Mouse (Mus musculus) kidney, postnatal 4 days (tissue): ENCODE measurements around the gene Itga2b.

ENCODE experiments used
- DNase-seq, 2 experiments: peaks; one replicate each; pipeline ENCODE4 v3.0.0; 2021; ENCODE audit warnings: mixed read lengths in 2 of 2

The Itga2b gene

GRCm38 (mm10) chr11:102455740-102456396 is 14.1 kb downstream of the Itga2b start:
- DNase-seq: peak; percentile 88 to 94

DNA sequence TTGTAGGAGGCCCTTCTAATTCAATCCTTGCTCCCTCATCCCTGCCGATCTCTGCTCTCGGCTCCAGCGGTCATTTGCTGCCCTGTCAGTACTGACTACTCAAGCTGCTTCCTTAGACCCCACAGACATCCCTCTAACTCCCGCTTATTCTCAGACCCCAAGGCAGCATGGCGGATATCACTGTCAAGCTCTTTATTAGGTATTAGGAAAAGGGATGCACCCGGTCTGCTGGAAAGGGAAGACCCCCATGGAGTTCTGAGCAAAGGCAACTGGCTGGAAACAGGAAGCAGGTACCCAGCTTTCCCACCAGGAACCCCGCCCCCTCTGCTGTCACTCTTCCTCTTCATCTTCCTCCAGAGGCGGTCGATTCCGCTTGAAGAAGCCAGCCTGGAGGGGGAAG is 16.8 kb downstream of the Itga2b start:
- no peak for DNase-seq

- peak in 1 of 2 experiments; percentile 52 for DNase-seq
These were observed 20.6 kb downstream of the Itga2b start for GRCm38 (mm10) chr11:102449043-102450008.

DNA sequence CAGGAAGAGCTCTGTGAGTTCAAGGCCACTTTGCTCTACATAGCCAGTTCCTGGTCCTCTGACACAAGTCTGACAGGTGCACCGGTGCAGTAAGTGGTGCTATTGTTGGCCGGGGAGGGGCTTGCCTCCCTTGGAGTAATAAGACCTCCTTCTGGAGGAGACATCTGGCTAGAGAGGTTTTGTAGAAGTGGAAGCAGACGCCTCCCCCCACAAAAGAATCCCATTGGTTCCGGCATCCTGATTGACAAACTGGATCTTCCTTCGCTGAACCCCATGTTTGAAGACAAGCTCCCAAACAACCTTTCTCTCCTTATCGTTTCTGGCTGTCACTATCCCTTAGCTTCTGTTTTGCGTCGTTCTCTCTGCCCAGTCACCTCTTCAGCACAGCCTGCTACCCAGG is 21.6 kb downstream of the Itga2b start:
- no peak for DNase-seq

- peak; percentile 91 to 92 for DNase-seq
These were observed 22.4 kb downstream of the Itga2b start, which contains the start of gene Fam171a2 for GRCm38 (mm10) chr11:102447497-102447896. Gene Fam171a2 (minus strand): TSS chr11:102447682.

GRCm38 (mm10) chr11:102446581-102447461 is 23.1 kb downstream of the Itga2b start:
- peak; percentile 68 to 75 for DNase-seq

DNA sequence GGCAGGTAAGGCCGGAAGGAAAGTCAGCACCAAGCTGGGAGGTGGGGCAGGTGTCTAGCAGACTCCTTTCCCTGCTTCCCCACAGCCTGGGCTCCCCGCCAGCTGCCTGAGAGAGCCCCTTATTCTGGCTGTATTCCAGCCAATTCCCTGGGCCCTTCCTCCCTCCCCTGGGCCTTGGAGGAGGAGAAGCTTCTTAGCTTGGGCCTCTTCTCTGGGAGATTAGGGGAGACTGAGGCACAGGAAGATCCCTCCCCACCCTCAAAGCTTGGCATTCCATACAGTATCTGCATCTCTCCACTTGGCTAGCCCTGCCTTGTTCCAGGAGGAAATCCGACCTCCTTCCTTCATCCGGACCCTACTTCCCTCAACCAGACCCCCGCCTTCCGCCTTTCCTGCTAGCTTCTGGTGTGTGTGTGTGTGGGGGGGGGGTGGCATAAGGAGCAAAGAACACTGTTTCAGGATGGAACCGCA is 24.0 kb downstream of the Itga2b start:
- DNase-seq: peak; percentile 78 to 83

DNA sequence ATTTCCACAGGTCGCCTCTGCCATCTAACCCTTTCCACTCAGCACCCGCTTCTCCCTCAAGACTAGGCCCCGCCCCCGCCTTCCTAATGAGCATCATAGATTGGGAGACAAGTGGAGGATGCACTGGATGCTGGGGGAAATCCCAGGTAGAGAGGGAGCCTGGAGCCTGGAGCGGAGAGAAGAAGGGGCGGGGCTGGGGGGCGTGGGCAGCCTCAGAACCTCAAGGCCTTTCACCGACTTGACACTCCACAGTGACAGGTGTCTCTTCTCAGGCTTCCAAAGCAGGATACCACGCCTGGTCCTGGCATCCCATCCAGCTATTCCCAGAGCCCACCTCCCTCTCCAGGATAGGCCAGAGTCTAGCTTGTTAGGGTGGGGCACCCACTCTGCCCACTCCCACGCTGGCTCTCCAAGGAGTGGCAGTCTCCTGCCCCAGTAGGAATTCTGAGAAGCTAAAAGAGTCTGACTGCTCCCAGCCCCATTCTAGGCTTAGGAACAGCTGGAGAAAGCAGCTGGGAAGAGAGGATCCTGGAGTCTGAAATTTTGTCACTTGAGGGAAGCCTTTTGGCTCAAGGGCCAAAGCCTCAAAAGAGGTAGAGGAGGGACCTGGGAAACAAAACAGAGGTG is 24.5 kb downstream of the Itga2b start:
- peak; percentile 61 to 78 for DNase-seq

DNA sequence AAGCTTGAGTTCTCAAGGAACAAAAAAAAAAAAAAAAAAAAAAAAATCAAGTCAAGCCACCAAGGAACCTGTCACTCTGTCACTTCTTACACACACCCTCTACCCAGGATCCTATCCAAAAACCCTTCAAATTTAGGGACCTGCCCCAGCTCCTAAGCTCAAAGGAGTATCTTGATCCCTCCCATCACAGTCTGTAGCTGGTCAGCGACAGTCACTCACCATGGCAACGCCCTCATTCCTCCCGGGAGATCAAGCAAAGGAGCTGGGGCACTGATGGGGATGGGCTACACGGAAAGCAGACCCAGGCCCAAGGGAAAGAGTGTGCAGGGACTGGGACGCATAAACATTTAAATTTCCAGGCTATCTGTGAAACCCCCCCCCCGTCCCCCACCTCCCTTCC is 25.1 kb downstream of the Itga2b start:
- DNase-seq: peak in 1 of 2 experiments; percentile 27

GRCm38 (mm10) chr11:102444321-102444720 is 25.6 kb downstream of the Itga2b start:
- DNase-seq: no peak

- DNase-seq: peak in 1 of 2 experiments; percentile 14
These were observed 26.2 kb downstream of the Itga2b start for GRCm38 (mm10) chr11:102443740-102444139.

GRCm38 (mm10) chr11:102442089-102442488 is 27.8 kb downstream of the Itga2b start:
- DNase-seq: peak in 1 of 2 experiments; percentile 1

DNA sequence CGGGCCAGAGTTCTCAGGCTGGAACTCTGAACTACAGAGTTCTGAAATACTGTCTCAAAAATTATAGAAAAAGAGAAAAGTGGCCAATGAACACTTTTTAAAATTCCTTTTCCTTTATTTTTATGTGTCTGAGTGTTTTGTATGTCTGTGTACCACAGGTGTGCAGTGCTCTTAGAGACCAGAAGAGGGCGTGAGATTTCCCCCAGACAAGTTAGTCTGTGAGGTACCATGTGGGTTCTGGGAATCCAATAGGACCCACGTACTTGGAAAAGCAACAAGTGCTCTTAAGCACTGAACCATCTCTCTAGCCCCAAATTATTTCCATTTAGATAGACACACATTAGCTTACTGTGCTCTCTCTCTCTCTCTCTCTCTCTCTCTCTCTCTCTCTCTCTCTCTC is 28.5 kb downstream of the Itga2b start:
- peak in 1 of 2 experiments; percentile 7 for DNase-seq

GRCm38 (mm10) chr11:102440255-102440654 is 29.7 kb downstream of the Itga2b start:
- DNase-seq: peak in 1 of 2 experiments; percentile 5

DNA sequence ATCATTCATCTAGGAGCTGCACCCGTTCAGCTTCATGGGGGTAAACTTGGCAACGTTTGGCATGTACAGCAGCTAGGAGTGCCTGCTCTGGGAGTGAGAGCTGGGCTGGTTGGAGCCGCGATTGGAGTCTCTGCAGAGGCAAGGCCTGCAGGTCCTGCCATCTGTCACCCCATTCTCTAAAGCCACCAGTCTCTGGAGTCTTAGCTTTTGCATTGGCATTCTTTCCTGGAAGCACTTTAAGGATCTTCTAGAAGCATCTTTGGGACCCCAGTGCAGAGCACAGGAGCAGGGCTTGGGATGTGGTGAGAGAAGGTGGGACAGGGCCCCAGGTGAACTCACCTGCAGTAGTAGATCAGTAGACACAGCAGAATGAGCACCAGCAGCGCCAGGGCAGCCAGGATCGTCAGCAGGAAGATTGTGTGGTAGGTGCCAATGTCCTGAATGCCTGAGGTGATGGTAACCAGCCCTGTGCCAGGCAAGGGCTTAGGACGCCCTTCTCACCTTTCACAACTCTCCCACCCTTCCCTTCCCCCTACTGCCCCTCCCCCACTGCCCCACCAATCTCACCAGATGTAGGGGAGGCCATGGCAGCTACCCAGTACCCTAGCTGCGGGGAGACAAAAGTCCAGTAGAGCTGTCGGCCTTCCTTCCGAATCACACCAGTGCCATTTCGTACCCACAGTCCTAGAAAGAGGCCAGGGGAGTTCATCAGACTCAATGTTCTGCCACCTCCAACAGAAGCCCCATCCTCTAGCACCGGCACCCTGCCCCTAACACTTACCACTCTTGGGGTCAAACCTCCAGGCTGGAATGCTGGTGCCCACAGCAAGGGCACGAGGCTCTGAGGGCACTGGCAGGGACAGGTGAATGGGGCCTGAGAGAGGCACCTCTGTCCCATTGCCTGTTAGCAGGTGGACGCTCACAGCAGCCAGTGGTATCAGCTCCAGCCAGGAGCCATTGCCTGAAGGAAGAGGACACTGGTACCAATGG is 30.5 kb downstream of the Itga2b start:
- DNase-seq: peak in 1 of 2 experiments; percentile 2

GRCm38 (mm10) chr11:102438212-102439092 is 31.5 kb downstream of the Itga2b start:
- peak; percentile 96 for DNase-seq

DNA sequence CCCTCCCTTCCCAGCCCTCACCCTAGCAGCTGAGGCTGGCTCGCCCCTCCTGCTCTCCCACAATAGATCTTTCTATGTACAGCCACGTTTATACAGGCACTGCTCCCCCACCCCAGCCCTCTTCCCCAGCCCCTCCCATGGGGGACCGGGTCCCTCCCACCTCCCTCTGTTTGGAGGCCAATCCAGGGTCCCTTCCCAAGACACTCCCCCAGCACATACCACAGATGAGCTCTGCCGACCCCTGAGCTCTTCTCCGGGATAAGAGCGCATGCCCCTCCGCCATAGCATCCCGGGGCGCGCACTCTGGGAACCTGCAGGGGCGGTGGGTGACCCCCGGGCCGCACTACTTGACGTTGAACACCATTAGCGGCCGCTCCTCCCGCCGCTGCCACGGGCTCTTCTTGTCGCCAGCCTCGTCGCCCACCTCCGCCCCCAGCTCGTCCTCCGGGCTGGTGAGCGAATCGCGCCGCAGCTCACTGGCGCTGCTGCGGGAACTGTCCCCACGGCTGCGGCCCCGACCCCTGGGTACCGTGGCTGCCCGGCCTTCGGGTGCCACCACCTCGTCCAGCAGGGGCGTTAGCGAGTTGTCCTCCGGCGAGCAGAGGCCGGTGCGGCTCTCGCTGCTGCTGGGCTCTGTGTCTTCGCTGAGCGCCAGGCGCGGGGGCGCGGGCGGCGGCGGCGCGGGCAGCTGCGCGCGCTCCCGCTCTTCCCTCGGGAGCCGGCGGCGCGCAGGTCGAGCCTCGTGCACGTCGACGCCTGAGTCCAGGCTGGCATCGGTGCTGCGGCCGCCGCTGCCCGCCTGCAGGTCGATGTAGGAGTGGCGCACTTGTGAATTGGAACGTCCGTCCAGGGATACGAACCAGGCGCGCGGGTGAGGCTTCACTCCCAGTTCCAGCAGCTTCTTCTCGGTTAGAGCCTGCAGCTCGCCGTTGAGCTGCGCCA is 32.5 kb downstream of the Itga2b start:
- peak; percentile 80 to 88 for DNase-seq

DNA sequence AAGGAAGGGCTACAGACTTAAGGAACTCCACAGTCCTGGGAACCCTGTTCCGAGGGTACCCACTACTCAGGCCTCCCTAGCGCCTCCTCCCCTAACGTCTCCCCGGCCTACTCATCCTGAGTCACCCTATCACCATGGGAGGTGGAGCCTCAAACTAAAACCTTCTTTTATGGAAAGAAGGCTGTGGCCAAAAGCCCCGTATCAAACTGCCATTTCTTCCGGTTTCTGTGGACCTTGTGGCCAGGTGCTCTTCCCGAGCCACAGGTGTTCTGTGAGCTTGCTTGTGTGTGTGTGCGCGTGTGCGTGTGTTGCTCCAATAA is 33.5 kb downstream of the Itga2b start:
- DNase-seq: no peak
